Mouse (Mus musculus) midbrain, embryonic 10.5 days (tissue): ENCODE measurements at regions not wholly inside any gene's neighbourhood (a gene's known extent, or its start where the extent isn't known, plus 50 kb on each side); places are given as distances from the start of the nearest gene placed in this dataset.
"Not testable (repeated sequence)": the region's sequence is repeated elsewhere in the genome, so short reads cannot be mapped to it uniquely, and the experiment has no call there.

ENCODE experiments used
- DNase-seq: peaks from one replicate; pipeline ENCODE4 v3.0.0-alpha.2; 2017; ENCODE audit warnings: low spot score
- H3K27ac ChIP-seq: fragments of 300-500 bp; sonication (generic); replicated peaks from 2 replicates; pipeline ENCODE4 v1.5.1; 2016; ENCODE audit warnings: mild to moderate bottlenecking
- H3K27me3 ChIP-seq: fragments of 300-500 bp; sonication (generic); 2 replicates; pipeline ENCODE4 v1.6.1; 2016; ENCODE audit warnings: low read depth, mild to moderate bottlenecking; ENCODE audit not compliant: poor library complexity, severe bottlenecking
- H3K36me3 ChIP-seq: fragments of 300-500 bp; sonication (generic); 2 replicates; pipeline ENCODE4 v1.6.1; 2016; ENCODE audit warnings: mild to moderate bottlenecking, moderate library complexity
- H3K4me1 ChIP-seq: fragments of 300-500 bp; sonication (generic); 2 replicates; pipeline ENCODE4 v1.6.1; 2016
- H3K4me3 ChIP-seq: fragments of 300-500 bp; sonication (generic); 2 replicates; pipeline ENCODE4 v1.5.1; 2016; ENCODE audit warnings: mild to moderate bottlenecking, moderate library complexity
- H3K9me3 ChIP-seq: fragments of 300-500 bp; sonication (generic); replicated peaks from 2 replicates; pipeline ENCODE4 v1.6.1; 2016; ENCODE audit warnings: mild to moderate bottlenecking
- WGBS: fragments of 180-500 bp; shearing (Covaris S2); methylation state at CpG from one replicate; pipeline ENCODE4 v1.1.7; 2016; 5-methylcytosine and 5-hydroxymethylcytosine counted together

- not testable (repeated sequence) for H3K4me3 ChIP-seq, H3K27ac ChIP-seq, H3K4me1 ChIP-seq, H3K36me3 ChIP-seq, H3K27me3 ChIP-seq, DNase-seq
- H3K9me3 ChIP-seq = peaks cover 50% of the 10 kb centered on the region
- 93% methylated on average over 2 of the region's 2 CpGs for WGBS
These were observed 1137.7 kb upstream of the Zfp386 start for GRCm38 (mm10) chr12:114909799-114910198.

DNA sequence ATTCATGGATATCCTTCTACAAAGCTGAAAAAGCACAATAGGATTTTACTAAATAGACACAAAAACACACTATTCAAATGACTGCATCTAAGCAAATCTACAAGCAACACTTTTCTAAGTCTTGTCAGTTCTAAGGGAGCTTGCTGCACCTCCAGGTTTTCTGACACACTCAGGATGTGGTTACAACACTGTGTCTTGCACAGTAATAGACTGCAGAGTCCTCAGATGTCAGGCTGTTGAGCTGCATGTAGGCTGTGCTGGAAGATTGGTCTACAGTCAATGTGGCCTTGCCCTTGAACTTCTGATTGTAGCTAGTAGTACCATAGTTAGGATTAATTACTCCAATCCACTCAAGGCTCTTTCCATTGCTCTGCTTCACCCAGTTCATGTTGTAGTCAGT, 1133.1 kb upstream of the Zfp386 start:
- not testable (repeated sequence) for H3K27me3 ChIP-seq, DNase-seq
- peaks cover 43% of the 10 kb centered on the region for H3K9me3 ChIP-seq

GRCm38 (mm10) chr12:114927691-114928090, 1119.8 kb upstream of the Zfp386 start:
- H3K4me3 ChIP-seq = no peak overlapping the region
- H3K36me3 ChIP-seq = no peaks in the 10 kb centered on the region
- 75% methylated on average over 3 of the region's 3 CpGs for WGBS
- H3K9me3 ChIP-seq = peaks cover 67% of the 10 kb centered on the region
- H3K27me3 ChIP-seq = no peaks in the 10 kb centered on the region
- no peak for DNase-seq
- no peaks in the 10 kb centered on the region for H3K4me1 ChIP-seq
- no peak overlapping the region for H3K27ac ChIP-seq

More for the DNA sequence above, 1133.1 kb upstream of the Zfp386 start:
- H3K4me1 ChIP-seq, H3K27ac ChIP-seq, H3K4me3 ChIP-seq, H3K36me3 ChIP-seq: not testable (repeated sequence)

GRCm38 (mm10) chr12:114932158-114932557, 1115.4 kb upstream of the Zfp386 start:
- peaks cover 74% of the 10 kb centered on the region; the same call in 1 of the 2 replicates for H3K9me3 ChIP-seq
- H3K27ac ChIP-seq = no peak overlapping the region
- no peaks in the 10 kb centered on the region for H3K4me1 ChIP-seq
- no peaks in the 10 kb centered on the region for H3K36me3 ChIP-seq
- no peaks in the 10 kb centered on the region for H3K27me3 ChIP-seq
- H3K4me3 ChIP-seq = no peak overlapping the region
- DNase-seq = no peak
- 86% methylated on average over 3 of the region's 3 CpGs for WGBS

GRCm38 (mm10) chr12:114932669-114933068, 1114.9 kb upstream of the Zfp386 start:
- Histone ChIP-seq H3K27ac (no peak overlapping the region), H3K9me3 (peaks cover 73% of the 10 kb centered on the region; the same call in 1 of the 2 replicates), H3K4me1 (no peaks in the 10 kb centered on the region), H3K27me3 (no peaks in the 10 kb centered on the region), H3K4me3 (no peak overlapping the region), H3K36me3 (no peaks in the 10 kb centered on the region)
- no peak for DNase-seq
- WGBS = 85% methylated on average over 2 of the region's 2 CpGs

GRCm38 (mm10) chr12:114936865-114937264, 1110.7 kb upstream of the Zfp386 start:
- not testable (repeated sequence) for H3K36me3 ChIP-seq, H3K27ac ChIP-seq, H3K4me1 ChIP-seq, DNase-seq, H3K27me3 ChIP-seq, H3K4me3 ChIP-seq
- peaks cover 61% of the 10 kb centered on the region; the same call in 1 of the 2 replicates for H3K9me3 ChIP-seq

GRCm38 (mm10) chr12:114939576-114939975, 1107.9 kb upstream of the Zfp386 start:
- Histone ChIP-seq H3K36me3 (no peaks in the 10 kb centered on the region), H3K27me3 (no peaks in the 10 kb centered on the region), H3K27ac (no peak overlapping the region), H3K4me1 (no peaks in the 10 kb centered on the region), H3K4me3 (no peak overlapping the region), H3K9me3 (peaks cover 50% of the 10 kb centered on the region)
- no peak for DNase-seq

DNA sequence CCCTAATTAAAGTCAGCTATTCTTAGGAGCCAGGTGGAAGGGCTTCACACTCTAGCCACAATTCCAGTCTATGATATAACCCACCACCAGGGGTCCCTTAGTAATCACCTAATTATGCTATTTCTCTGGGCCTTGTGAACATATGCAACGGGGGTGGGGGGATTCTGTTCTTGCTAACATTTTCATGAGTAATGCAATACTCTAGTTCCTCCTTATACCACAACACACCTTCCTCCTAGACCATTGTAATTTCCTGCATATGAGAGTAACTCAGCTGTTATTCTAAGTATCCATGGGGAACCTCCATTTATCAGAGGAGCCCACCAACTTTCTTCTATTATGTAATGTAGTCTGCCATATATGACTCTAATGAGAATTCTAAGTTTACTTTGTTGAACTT, 1085.4 kb upstream of the Zfp386 start:
- Histone ChIP-seq H3K36me3 (no peaks in the 10 kb centered on the region), H3K9me3 (peaks cover 49% of the 10 kb centered on the region), H3K27me3 (no peaks in the 10 kb centered on the region), H3K27ac (no peak overlapping the region), H3K4me3 (no peak overlapping the region), H3K4me1 (no peaks in the 10 kb centered on the region)
- no peak for DNase-seq
- 71% methylated on average over 1 of the region's 1 CpGs for WGBS

DNA sequence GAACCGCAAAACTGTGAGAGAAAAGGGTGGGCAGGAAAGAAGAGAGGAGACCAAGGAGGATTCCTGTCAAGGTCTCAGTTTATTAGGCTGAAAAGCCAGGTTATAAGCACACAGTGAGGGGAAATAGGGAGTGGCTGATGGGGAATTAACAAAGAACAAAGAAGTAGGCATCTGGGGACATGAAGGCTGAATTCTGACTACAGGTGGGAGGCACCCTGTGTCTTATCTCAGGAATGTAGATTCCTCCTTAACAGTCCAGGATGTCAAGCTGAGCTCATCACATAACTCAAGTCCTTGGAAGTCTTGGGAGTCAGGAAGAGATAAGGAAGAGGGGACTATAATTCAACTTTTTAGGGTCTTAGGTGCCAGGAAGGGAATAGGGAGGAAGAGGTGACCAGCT, 1083.3 kb upstream of the Zfp386 start:
- not testable (repeated sequence) for H3K4me3 ChIP-seq
- WGBS = 88% methylated on average over 1 of the region's 1 CpGs

GRCm38 (mm10) chr12:114981476-114982136, 1065.9 kb upstream of the Zfp386 start:
- Histone ChIP-seq H3K27ac (no peak overlapping the region), H3K36me3 (no peaks in the 10 kb centered on the region), H3K4me1 (no peaks in the 10 kb centered on the region), H3K4me3 (no peak overlapping the region), H3K27me3 (no peaks in the 10 kb centered on the region), H3K9me3 (peaks cover 11% of the 10 kb centered on the region; the same call in 1 of the 2 replicates)
- no peak for DNase-seq
- 81% methylated on average over 5 of the region's 5 CpGs for WGBS

More for the DNA sequence above, 1083.3 kb upstream of the Zfp386 start:
- not testable (repeated sequence) for H3K27me3 ChIP-seq, DNase-seq, H3K36me3 ChIP-seq, H3K4me1 ChIP-seq, H3K27ac ChIP-seq
- H3K9me3 ChIP-seq = peaks cover 50% of the 10 kb centered on the region

DNA sequence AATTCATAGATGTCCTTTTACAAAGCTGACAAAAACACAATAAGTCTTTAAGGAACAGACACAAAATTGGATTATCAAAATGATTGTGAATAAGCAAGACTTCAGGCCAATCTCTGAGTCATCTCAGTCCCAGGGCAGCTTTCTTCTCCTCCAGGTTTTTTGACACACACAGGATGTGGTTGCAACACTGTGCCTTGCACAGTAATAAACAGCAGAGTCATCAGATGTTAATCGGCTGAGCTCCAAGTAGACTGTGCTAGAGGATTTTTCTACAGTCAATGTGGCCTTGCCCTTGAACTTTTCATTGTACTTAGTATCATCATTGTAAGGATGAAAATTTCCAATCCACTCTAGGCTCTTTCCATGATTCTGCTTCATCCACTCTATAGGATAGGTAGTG, 1056.6 kb upstream of the Zfp386 start:
- H3K4me1 ChIP-seq = no peaks in the 10 kb centered on the region

DNA sequence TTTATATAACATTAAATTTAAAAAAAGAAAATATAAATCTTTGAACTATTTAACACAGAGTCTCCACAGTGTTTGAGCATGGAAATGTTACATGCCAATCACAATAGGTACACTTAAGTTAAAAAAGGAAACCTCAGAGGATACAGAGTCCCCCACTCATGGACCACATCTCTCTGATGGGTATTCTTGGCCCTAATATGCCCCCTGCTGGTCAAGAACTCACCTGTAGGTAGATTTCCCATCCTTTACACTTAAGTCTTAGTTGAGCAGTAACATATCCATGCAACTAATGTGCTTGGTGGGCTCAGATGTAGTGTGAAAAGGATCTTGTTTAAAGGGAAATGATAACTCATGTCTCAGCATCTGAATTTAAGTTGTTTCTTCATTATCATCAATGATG, 1050.7 kb upstream of the Zfp386 start:
- peaks cover 39% of the 10 kb centered on the region for H3K9me3 ChIP-seq
- H3K27ac ChIP-seq = no peak overlapping the region
- no peaks in the 10 kb centered on the region for H3K4me1 ChIP-seq
- no peaks in the 10 kb centered on the region for H3K27me3 ChIP-seq
- H3K36me3 ChIP-seq = no peaks in the 10 kb centered on the region
- no peak for DNase-seq
- H3K4me3 ChIP-seq = no peak overlapping the region

More for the DNA sequence above, 1056.6 kb upstream of the Zfp386 start:
- Histone ChIP-seq H3K4me3 (no peak overlapping the region), H3K27me3 (no peaks in the 10 kb centered on the region), H3K9me3 (peaks cover 34% of the 10 kb centered on the region), H3K36me3 (no peaks in the 10 kb centered on the region), H3K27ac (no peak overlapping the region)
- 83% methylated on average over 1 of the region's 1 CpGs for WGBS
- DNase-seq = no peak

GRCm38 (mm10) chr12:115003118-115003517, 1044.4 kb upstream of the Zfp386 start:
- Histone ChIP-seq H3K9me3 (peaks cover 42% of the 10 kb centered on the region; the same call in 1 of the 2 replicates), H3K27me3 (no peaks in the 10 kb centered on the region), H3K36me3 (no peaks in the 10 kb centered on the region), H3K4me3 (no peak overlapping the region), H3K4me1 (no peaks in the 10 kb centered on the region), H3K27ac (no peak overlapping the region)
- WGBS = 92% methylated on average over 1 of the region's 1 CpGs
- DNase-seq = no peak

DNA sequence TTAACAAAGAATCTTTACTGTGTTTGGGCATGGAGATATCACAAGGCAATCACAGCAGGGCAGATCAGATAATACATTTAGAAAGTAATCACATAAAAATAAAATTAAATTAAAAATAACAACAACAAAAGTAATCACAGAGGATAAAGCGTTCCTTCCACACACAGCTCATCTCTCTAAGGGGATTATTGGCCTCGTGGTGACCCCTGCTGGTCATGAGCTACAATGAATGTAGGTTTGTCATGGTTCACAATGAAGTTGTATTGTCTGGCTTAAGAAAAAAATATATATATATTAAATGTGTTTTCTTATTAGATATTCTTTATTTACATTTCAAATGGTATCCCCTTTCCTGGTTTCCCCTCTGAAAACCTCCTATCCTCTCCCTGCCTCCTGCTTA, 1039.1 kb upstream of the Zfp386 start:
- Histone ChIP-seq H3K4me3 (no peak overlapping the region), H3K27me3 (no peaks in the 10 kb centered on the region), H3K27ac (no peak overlapping the region), H3K36me3 (no peaks in the 10 kb centered on the region), H3K9me3 (peaks cover 44% of the 10 kb centered on the region), H3K4me1 (no peaks in the 10 kb centered on the region)
- DNase-seq = no peak
- 59% methylated on average over 2 of the region's 2 CpGs for WGBS
